Mouse (Mus musculus) heart, postnatal 0 days (tissue): ENCODE measurements at regions not wholly inside any gene's neighbourhood (a gene's known extent, or its start where the extent isn't known, plus 50 kb on each side); places are given as distances from the start of the nearest gene placed in this dataset.

Source experiments
- CTCF ChIP-seq: IDR thresholded peaks from 2 replicates; pipeline ENCODE4 v1.5.1; 2016; ENCODE audit warnings: antibody characterized with exemption, control low read depth, low read depth
- EP300 ChIP-seq: IDR thresholded peaks from 2 replicates; pipeline ENCODE4 v1.6.1; 2016; ENCODE audit warnings: antibody characterized with exemption, low read depth

DNA sequence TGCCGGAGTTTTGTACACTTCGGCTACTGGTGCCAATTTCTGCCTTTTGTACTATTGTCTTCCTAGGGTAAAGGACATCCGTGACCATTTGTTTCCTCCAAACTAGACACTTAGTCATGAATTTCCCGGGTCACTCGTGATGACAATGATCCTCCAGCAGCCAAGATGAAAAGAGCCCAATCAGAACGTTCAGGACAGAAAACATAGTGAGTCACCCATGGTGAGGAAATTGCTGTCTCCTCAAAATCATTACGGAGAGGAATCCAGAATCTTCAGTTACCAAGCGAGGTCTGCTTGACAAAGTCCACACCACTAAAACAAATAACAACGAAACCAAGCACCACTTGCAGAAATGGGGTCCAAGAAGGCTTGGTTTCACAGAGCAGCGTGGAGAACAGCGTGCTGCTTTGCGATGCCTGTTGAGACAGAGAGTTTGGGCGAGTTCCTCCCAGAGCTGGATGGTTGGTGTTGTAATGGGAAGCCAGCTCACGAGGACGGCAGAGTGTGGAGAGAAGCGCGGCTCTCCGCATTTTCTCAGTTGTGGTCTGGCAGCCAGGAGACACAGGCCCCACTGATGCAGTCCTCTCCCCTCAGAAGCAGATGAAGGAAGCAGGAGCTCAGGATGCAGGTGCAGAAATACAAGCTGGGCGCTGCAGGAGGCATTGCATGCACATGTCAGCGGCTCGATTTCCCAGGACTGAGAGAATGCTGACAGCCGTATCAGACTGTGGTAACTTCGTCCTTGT, 67.7 kb upstream of the Fbxo11 start:
- no peak for TF ChIP-seq EP300
- no peak for TF ChIP-seq CTCF
